Mouse (Mus musculus) hindbrain, embryonic 13.5 days (tissue): ENCODE results near the gene Sfxn5. TPM values are rescaled to one million over a fixed set of nuclear protein-coding genes. Genes with fewer than 3 reads are reported as not detected.

Experiments
- ATAC-seq: fragments of 200-750 bp; cut with Nextera tagmentation; 2 replicates; pipeline ENCODE4 v1.8.0; 2017; ENCODE audit warnings: moderate TSS enrichment; ENCODE audit not compliant: low FRiP score
- H3K27ac ChIP-seq: fragments of 300-500 bp; sonication (generic); 2 replicates; pipeline ENCODE4 v1.5.1; 2015; ENCODE audit warnings: inconsistent platforms, mild to moderate bottlenecking, moderate library complexity
- H3K27me3 ChIP-seq: fragments of 300-500 bp; sonication (generic); 2 replicates; pipeline ENCODE4 v1.6.1; 2015; ENCODE audit warnings: mild to moderate bottlenecking, inconsistent platforms
- H3K36me3 ChIP-seq: fragments of 300-500 bp; sonication (generic); 2 replicates; pipeline ENCODE4 v1.6.1; 2015; ENCODE audit warnings: mild to moderate bottlenecking, inconsistent platforms
- H3K4me1 ChIP-seq: fragments of 300-500 bp; sonication (generic); replicated peaks from 2 replicates; pipeline ENCODE4 v1.6.1; 2015; ENCODE audit warnings: inconsistent platforms
- H3K4me2 ChIP-seq: fragments of 300-500 bp; sonication (generic); 2 replicates; pipeline ENCODE4 v1.6.1; 2015; ENCODE audit warnings: inconsistent platforms, mild to moderate bottlenecking, moderate library complexity
- H3K4me3 ChIP-seq: fragments of 300-500 bp; sonication (generic); 2 replicates; pipeline ENCODE4 v1.5.1; 2015; ENCODE audit warnings: mild to moderate bottlenecking, inconsistent platforms
- H3K9ac ChIP-seq: fragments of 300-500 bp; sonication (generic); 2 replicates; pipeline ENCODE4 v1.6.1; 2015; ENCODE audit warnings: mild to moderate bottlenecking, inconsistent platforms
- H3K9me3 ChIP-seq: fragments of 300-500 bp; sonication (generic); 2 replicates; pipeline ENCODE4 v1.6.1; 2016; ENCODE audit warnings: inconsistent platforms
- WGBS: fragments of 180-500 bp; shearing (Covaris S2); methylation state at CpG from one replicate; pipeline ENCODE4 v1.1.7; 2015; 5-methylcytosine and 5-hydroxymethylcytosine counted together
- polyA plus RNA-seq: library from polyadenylated mRNA; unstranded; fragments of >200 nt; fragmentation: Nextera tagmentation; extraction: Ambion mirVana; gene quantifications from 2 replicates; pipeline ENCODE4 v1.2.1, GENCODE M21; 2015

The Sfxn5 gene
- polyA plus RNA-seq, result 18.3 and 19.6 TPM in 2 replicates

DNA sequence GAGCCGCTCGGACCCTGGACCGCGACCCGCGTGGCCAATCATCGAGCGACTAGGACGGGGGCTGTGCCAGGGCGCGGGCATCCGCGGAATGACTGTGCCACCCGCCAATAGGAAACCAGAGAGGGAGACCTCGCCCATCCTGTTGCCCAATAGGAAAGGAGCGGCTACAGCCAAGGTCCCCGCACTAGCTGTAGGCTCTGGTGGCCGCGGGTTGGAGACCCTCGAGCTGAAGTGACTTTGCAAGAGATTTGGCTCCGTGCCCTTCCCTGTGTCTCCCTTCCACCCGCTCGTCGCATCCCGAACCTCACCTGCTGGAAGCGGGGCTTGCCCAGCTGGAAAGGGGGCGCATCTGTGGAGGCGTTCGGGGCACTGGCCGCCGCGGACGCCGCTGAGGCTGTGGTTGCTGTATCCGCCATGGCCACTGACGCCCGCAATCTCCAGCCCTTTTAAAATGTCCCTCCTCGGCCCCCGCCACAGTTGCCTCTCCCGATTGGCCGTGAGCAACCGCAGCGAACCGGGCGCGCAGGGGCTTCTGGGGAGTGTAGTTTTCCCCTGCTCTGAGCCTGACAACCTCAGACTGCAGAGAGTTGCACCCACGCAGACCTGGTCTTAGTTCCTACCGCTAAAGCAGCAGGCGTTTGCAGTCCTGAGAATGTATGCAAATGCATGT is at the start of gene Sfxn5:
Sfxn5 (minus strand) TSS at position 423 of the 670 bp plus-strand sequence.
- Histone ChIP-seq H3K27me3 (peaks cover 40% of the 10 kb centered on the region), H3K4me3 (peak within 1 kb of the TSS; percentile 69), H3K36me3 (peaks cover 18% of the 10 kb centered on the region), H3K4me2 (peak within 1 kb of the TSS; percentile 98), H3K9ac (peak within 1 kb of the TSS; percentile 81), H3K27ac (peak within 1 kb of the TSS; percentile 95), H3K4me1 (peaks cover 9% of the 10 kb centered on the region), H3K9me3 (no peaks in the 10 kb centered on the region)
- 0% methylated on average over 49 of the region's 49 CpGs for WGBS
- peak; percentile 99 for ATAC-seq

DNA sequence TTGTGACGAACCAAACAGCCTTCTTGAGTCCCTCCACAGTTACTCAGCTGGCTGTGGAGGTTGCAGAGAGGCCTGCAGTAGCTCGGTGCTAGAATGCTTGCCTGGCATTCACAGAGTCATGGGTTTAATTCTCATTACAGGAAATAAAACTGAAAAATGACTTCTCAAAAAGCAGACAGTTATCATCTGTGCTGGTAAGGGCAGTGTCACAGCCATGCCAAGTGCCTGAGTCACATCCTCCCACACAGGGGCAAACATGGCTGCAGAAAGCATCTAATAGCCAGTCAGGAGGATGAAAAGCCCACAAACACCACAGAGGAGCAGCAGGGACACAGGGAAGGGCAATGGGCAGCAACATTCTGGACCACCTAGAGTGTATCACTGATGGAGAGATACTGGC is 49.6 kb upstream of the Sfxn5 start:
- H3K4me2 ChIP-seq, result no peak overlapping the region
- 88% methylated on average over 2 of the region's 2 CpGs for WGBS
- no peak overlapping the region for H3K27ac ChIP-seq
- H3K36me3 ChIP-seq, result no peaks in the 10 kb centered on the region
- H3K9ac ChIP-seq, result no peak overlapping the region
- H3K9me3 ChIP-seq, result no peaks in the 10 kb centered on the region
- peaks cover 8% of the 10 kb centered on the region; the same call in 1 of the 2 replicates for H3K4me1 ChIP-seq
- ATAC-seq, result no peak
- H3K4me3 ChIP-seq, result no peak overlapping the region
- peaks cover 23% of the 10 kb centered on the region for H3K27me3 ChIP-seq

DNA sequence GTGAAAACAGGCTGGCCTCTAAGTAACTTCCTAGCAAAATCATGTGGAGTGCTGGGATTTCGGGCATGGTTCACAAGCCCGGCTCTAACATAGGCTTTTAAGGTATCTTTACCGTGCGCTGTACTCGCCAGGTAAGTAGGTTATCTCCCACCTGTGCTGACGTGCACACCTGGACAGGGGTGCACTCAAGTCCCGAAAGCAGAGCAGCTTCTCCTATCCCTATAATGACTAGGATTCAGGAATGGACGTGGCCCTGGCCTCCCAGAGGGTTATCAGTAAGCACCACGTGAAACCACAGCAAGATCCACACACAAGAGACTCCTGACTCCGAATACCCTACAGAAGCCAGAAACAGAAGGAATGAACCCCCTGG is 48.4 kb upstream of the Sfxn5 start:
- ATAC-seq, result no peak
- Histone ChIP-seq H3K27ac (no peak overlapping the region), H3K36me3 (no peaks in the 10 kb centered on the region), H3K4me2 (no peak overlapping the region), H3K4me1 (peaks cover 8% of the 10 kb centered on the region; the same call in 1 of the 2 replicates), H3K9ac (no peak overlapping the region), H3K27me3 (peaks cover 22% of the 10 kb centered on the region), H3K9me3 (no peaks in the 10 kb centered on the region), H3K4me3 (no peak overlapping the region)
- WGBS, result 80% methylated on average over 10 of the region's 10 CpGs

DNA sequence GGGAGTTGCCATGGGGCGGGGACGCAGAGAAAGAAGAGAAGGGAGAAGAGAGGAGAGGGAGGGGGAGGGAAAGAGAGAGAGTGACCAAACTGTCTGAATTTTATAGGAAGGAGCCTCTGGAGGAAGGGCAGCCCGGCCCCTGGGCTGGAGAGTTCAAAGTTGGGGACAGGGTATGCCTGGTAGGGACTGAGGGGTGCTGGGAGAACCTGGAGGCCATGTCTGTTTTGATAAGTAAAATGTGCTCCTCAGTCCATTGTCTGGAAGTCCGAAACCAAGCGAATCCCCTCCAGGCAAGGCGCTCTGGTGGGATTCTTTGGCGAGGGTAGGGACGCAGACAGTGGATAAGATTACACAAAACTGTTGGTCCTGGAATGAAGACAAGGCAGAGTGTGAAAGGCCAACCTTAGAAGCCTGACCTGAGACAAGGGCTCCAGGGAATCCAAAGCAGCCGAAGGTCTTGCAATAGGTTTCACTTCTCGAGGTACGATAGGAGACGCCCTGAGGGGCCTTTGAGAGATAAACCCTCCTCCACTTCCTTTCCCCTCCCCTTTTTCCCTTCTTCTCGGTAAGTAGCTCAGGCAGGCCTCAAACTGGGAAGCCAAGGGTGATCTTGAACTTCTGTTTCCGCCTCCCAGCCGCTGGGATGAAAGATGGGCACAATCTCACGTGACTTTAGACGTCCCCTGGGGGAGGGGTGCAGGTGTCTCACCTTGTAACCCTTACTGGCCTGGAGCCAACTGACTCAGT is 47.9 kb upstream of the Sfxn5 start:
- Histone ChIP-seq H3K27ac (no peak overlapping the region), H3K36me3 (no peaks in the 10 kb centered on the region), H3K9ac (no peak overlapping the region), H3K4me2 (peak overlapping the region; percentile 19; the same call in 1 of the 2 replicates), H3K4me3 (no peak overlapping the region), H3K27me3 (peaks cover 22% of the 10 kb centered on the region), H3K4me1 (peaks cover 8% of the 10 kb centered on the region; the same call in 1 of the 2 replicates), H3K9me3 (no peaks in the 10 kb centered on the region)
- 24% methylated on average over 17 of the region's 17 CpGs for WGBS
- 0 out of 2 replicates have a peak, but pooled peaks have one; percentile 17 for ATAC-seq

DNA sequence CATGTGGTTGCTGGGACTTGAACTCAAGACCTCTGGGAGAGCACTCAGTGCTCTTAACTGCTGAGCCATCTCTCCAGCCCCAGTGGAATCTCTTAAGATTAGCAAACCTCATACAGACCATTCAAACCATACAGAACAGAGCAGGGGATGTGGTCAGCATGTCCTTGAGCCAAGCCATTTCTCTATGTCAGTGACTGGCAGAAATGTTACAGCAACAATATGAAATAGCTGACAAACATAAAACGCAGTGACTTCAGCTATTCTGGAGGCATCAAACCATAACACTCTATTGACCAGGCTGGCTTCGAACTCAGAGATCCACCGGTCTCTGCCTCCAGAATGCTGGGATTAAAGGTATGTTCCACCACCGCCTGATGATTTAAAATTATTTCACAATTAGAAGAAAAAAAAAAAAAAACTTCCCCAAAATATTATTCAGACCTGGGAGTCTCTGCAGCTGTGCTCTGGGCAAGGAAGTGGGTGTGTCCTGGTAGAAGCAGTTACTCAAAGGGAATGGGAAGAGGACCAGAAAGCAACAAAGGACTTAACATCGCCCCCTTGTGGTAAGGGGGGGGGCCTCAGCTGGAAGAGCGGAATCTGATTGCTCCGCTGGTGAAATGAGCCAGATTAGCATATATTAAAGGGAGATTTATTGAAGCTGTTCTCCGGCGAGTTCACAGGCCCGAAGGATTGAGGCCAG is 47.1 kb upstream of the Sfxn5 start:
- H3K4me2 ChIP-seq, result peak overlapping the region; percentile 19; the same call in 1 of the 2 replicates
- peak; percentile 61; the same call in 1 of the 2 replicates for ATAC-seq
- peaks cover 8% of the 10 kb centered on the region; the same call in 1 of the 2 replicates for H3K4me1 ChIP-seq
- H3K4me3 ChIP-seq, result no peak overlapping the region
- no peaks in the 10 kb centered on the region for H3K36me3 ChIP-seq
- WGBS, result 27% methylated on average over 10 of the region's 10 CpGs
- no peak overlapping the region for H3K9ac ChIP-seq
- H3K27me3 ChIP-seq, result peaks cover 22% of the 10 kb centered on the region; the same call in 1 of the 2 replicates
- no peak overlapping the region for H3K27ac ChIP-seq
- H3K9me3 ChIP-seq, result no peaks in the 10 kb centered on the region

DNA sequence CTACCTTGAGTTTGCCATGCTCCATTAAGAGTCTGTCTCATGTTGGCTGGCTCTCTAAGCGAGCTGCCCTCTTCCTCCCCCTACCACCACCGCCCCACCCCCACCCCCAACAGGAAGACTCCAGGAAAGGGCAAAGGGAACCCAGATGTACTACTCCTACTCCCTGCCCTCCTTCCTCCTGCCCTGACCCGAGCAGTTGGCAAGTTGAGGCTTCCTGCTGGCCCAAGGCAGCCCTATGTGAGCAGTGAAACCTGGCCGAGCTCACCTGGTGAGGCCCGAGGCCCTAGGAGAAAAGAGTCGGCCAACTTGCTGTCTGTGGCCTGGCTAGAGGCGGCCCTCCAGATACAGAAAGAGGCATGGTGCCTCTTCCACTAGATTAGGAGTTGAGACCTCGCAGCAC is 45.4 kb upstream of the Sfxn5 start:
- no peak for ATAC-seq
- H3K9ac ChIP-seq, result no peak overlapping the region
- peaks cover 12% of the 10 kb centered on the region for H3K4me1 ChIP-seq
- no peak overlapping the region for H3K4me3 ChIP-seq
- H3K27ac ChIP-seq, result no peak overlapping the region
- WGBS, result 48% methylated on average over 8 of the region's 8 CpGs
- H3K9me3 ChIP-seq, result no peaks in the 10 kb centered on the region
- H3K36me3 ChIP-seq, result no peaks in the 10 kb centered on the region
- H3K27me3 ChIP-seq, result peaks cover 22% of the 10 kb centered on the region; the same call in 1 of the 2 replicates
- no peak overlapping the region for H3K4me2 ChIP-seq

DNA sequence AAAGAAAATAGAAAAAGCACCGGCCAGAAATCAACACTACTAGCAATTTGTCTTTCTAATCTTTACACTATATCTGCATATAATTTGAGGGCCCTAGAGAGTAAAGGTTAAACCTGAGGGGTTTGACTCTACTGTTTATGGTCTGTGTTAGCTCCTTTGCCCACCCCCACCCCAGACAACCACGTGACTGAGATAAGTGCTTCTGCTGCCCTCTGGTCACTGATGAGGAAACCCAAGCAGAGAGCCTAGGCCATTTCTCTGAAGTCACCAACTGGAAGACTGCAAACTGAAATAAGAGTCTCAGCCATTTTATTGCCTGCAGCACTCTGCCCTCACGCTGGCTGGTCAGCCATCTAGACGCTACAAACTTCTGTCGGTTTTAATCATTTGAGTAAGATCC is 44.7 kb upstream of the Sfxn5 start:
- H3K4me1 ChIP-seq, result peaks cover 19% of the 10 kb centered on the region
- H3K4me3 ChIP-seq, result no peak overlapping the region
- H3K27ac ChIP-seq, result no peak overlapping the region
- no peak for ATAC-seq
- H3K36me3 ChIP-seq, result no peaks in the 10 kb centered on the region
- WGBS, result 61% methylated on average over 5 of the region's 5 CpGs
- H3K9ac ChIP-seq, result no peak overlapping the region
- peaks cover 22% of the 10 kb centered on the region; the same call in 1 of the 2 replicates for H3K27me3 ChIP-seq
- H3K4me2 ChIP-seq, result no peak overlapping the region
- H3K9me3 ChIP-seq, result no peaks in the 10 kb centered on the region

DNA sequence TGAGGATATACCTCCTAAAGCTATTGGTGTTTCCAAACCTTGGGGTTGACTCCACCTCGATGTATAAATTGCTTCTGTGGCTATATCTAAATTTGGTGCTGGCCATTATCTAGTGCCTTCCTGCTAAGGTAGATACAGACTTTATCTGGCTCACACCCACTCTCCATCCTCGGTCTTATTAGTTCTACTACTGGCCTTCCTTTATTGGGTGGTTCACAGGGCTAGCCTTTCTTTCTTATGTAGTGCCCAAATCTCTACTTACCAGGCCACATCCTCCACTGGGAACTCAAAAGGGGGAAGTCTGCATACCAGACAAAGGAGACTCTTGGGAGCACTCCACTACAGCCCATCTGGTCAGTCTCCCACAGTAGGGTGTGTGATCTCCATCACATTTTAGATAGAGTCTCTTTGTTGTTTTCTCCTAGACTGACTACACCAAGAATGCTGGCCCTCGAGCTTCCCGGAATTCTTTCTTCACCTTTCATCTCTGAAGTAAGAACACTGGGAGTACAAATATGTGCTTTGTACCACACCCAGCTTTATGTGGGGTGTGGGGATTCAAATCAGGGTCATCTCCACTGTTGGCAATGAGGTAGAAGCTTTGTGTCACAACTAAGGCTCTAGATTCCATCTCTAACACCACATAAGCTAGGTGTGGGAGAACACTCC is 44.0 kb upstream of the Sfxn5 start:
- Histone ChIP-seq H3K4me3 (no peak overlapping the region), H3K27me3 (peaks cover 22% of the 10 kb centered on the region; the same call in 1 of the 2 replicates), H3K36me3 (no peaks in the 10 kb centered on the region), H3K4me2 (no peak overlapping the region), H3K4me1 (peaks cover 26% of the 10 kb centered on the region), H3K9me3 (no peaks in the 10 kb centered on the region), H3K9ac (no peak overlapping the region), H3K27ac (no peak overlapping the region)
- ATAC-seq, result no peak
- 81% methylated on average over 4 of the region's 4 CpGs for WGBS

DNA sequence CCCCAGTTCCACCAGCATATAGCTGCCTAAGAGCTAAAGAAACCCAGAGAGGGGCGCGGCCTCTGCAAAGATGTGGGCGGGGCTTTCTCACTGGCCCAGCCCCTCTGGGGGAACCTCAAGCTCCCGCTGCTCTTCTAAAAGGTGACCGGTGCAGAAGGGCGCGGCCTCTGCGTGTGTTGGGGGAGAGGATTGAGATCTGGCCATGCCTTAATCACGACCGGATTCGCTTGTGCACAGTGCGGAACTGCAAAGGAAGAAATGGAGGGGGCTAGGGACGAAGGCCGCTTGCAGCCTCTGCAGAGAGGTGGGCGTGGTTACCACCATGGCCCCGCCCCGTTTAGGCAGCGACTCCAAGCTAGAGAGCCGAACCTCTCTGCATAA is 41.5 kb upstream of the Sfxn5 start:
- peaks cover 19% of the 10 kb centered on the region; the same call in 1 of the 2 replicates for H3K27me3 ChIP-seq
- H3K9me3 ChIP-seq, result no peaks in the 10 kb centered on the region
- H3K4me3 ChIP-seq, result peak overlapping the region; percentile 88
- H3K9ac ChIP-seq, result peak overlapping the region; percentile 93
- H3K4me1 ChIP-seq, result peaks cover 30% of the 10 kb centered on the region
- WGBS, result under 1% methylated on average over 19 of the region's 19 CpGs
- peaks cover 6% of the 10 kb centered on the region for H3K36me3 ChIP-seq
- peak; percentile 98 for ATAC-seq
- peak overlapping the region; percentile 80 for H3K4me2 ChIP-seq
- peak overlapping the region; percentile 85 for H3K27ac ChIP-seq

DNA sequence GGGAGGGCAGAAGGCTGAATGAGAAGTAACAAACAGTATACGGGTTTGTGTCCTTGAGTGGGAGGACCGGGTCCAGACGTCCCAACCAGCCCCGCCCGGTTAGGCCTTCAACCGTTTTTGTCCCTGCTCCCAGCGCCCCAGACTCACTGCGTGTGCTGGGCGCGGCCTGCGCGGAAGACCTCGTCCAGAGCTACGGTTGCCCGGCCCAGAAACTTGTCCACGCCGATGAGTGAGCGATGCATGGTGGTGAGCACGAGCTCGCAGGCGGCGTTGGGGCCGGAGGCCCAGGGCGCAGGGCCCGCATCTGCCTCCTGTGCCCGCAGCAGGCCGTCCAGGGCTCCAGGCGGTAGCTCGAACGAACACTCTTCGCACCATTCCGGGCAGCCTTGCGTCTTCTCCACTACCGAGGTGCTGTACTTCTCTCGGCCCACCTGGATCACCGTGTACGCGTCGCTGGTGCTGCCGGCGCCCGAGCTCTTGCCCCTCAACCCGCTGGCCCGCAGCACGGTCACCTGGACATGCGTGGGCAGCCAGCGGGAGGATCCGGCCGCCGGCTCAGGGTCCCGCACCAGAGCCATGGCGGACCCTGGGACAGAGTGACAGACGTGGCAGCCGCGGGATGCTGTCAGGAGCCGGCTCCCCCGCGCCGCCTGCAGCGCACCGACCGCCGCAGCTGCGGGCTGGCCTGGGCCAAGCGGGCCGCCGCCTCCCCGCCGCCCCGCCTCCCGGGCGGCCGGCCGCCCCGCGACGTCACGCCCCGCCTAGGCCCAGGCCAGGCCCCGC is 40.9 kb upstream of the Sfxn5 start, which contains the start of gene Rab11fip5:
Rab11fip5 (minus strand) TSS at position 684 of the 783 bp plus-strand sequence.
- Histone ChIP-seq H3K4me1 (peaks cover 36% of the 10 kb centered on the region), H3K36me3 (peaks cover 6% of the 10 kb centered on the region), H3K4me2 (peak within 1 kb of the TSS; percentile 80), H3K4me3 (peak within 1 kb of the TSS; percentile 88), H3K27ac (peak within 1 kb of the TSS; percentile 85), H3K9ac (peak within 1 kb of the TSS; percentile 93), H3K27me3 (peaks cover 19% of the 10 kb centered on the region; the same call in 1 of the 2 replicates), H3K9me3 (no peaks in the 10 kb centered on the region)
- ATAC-seq, result peak; percentile 32; the same call in 1 of the 2 replicates
- WGBS, result 2% methylated on average over 70 of the region's 80 CpGs
